Mouse (Mus musculus) ES-E14 (cell line): ENCODE measurements around the gene Il12b.

Experiments
- CHD2 ChIP-seq: IDR thresholded peaks from 2 replicates; pipeline ENCODE4 v1.6.1; 2014; ENCODE audit warnings: mild to moderate bottlenecking, low read depth, low read length, inconsistent platforms
- MAFK ChIP-seq: IDR thresholded peaks from 2 replicates; pipeline ENCODE4 v1.6.1; 2014; ENCODE audit warnings: mild to moderate bottlenecking, low read depth, low read length, inconsistent platforms; ENCODE audit not compliant: insufficient read depth
- ZC3H11A ChIP-seq: IDR thresholded peaks from 2 replicates; pipeline ENCODE4 v1.6.1; 2012; ENCODE audit warnings: low read depth, mild to moderate bottlenecking, inconsistent platforms, low read length, borderline replicate concordance
- ZNF384 ChIP-seq: IDR thresholded peaks from 2 replicates; pipeline ENCODE4 v1.6.1; 2012; ENCODE audit warnings: low read depth, low read length, inconsistent platforms

GRCm38 (mm10) chr11:44427951-44428350 is 28.1 kb downstream of the Il12b start:
- TF ChIP-seq ZC3H11A (no peak), MAFK (no peak), ZNF384 (no peak), CHD2 (no peak)
